In genomic region chr1:171412001-171412441, GRCm38 (mm10) we compare ENCODE assay signal across 8 mouse cellular contexts. TPM values are rescaled to one million over a fixed set of nuclear protein-coding genes. Genes with fewer than 3 reads are reported as not detected.
DNase-seq lines count a peak whose midpoint lies in the region; ATAC-seq and TF ChIP-seq lines count a peak whose summit lies in the region.

No protein-coding gene starts in this region.

- peaks cover 9% of the 10 kb centered on the region; the same call in 1 of the 2 replicates for H3K4me1 ChIP-seq in forebrain, embryonic 14.5 days (ENCODE audit: control insufficient read depth, insufficient read depth, low read length)
- H3K4me1 ChIP-seq in liver, embryonic 12.5 days, result peaks cover 30% of the 10 kb centered on the region

- H3K4me3 ChIP-seq in layer of hippocampus, adult 2 months, result peak overlapping the region; percentile 99
- peak overlapping the region; percentile 82 for H3K4me3 ChIP-seq in forebrain, embryonic 14.5 days (ENCODE audit: low read depth, low read length)
- peak overlapping the region; percentile 93 for H3K4me3 ChIP-seq in liver, embryonic 12.5 days

- no peak for DNase-seq in layer of hippocampus, adult 2 months (ENCODE audit: low spot score in 2 of 2)
- DNase-seq in layer of hippocampus, adult 9-10 months (ENCODE audit: low spot score), result no peak
- DNase-seq in adrenal gland, postnatal 36 days, result peak; percentile 20 to 44
- peak; percentile 83 for DNase-seq in forebrain, embryonic 14.5 days (ENCODE audit: low spot score)
- peak; percentile 31 for DNase-seq in hindlimb bud, embryonic 11.5 days (ENCODE audit: extremely low spot score, low read depth, low spot score)
- peak; percentile 34 to 54 for DNase-seq in thymus, adult 18-20 months

- peak overlapping the region; percentile 55 for H3K4me2 ChIP-seq in forebrain, embryonic 14.5 days (ENCODE audit: low read length)
- H3K4me2 ChIP-seq in liver, embryonic 12.5 days, result peak overlapping the region; percentile 78

- peak overlapping the region; percentile 99 for H3K27ac ChIP-seq in layer of hippocampus, adult 2 months
- H3K27ac ChIP-seq in forebrain, embryonic 14.5 days (ENCODE audit: low read depth, low read length), result peak overlapping the region; percentile 94
- peak overlapping the region; percentile 82 for H3K27ac ChIP-seq in liver, embryonic 12.5 days

- ATAC-seq in forebrain, embryonic 14.5 days, result peak; percentile 56
- ATAC-seq in liver, embryonic 12.5 days, result 0 out of 2 replicates have a peak, but pooled peaks have one; percentile 22
- peak; percentile 38 for ATAC-seq in monocyte, adult 5-6 weeks (replicated peaks; ENCODE audit: insufficient number of reproducible peaks, low FRiP score, low TSS enrichment, poor library complexity, severe bottlenecking)

- H3K9me3 ChIP-seq in forebrain, embryonic 14.5 days (replicated peaks; ENCODE audit: control insufficient read depth, low read length), result no peaks in the 10 kb centered on the region
- no peaks in the 10 kb centered on the region for H3K9me3 ChIP-seq in liver, embryonic 12.5 days (replicated peaks)

- peaks cover 20% of the 10 kb centered on the region for H3K36me3 ChIP-seq in forebrain, embryonic 14.5 days (ENCODE audit: control insufficient read depth, insufficient read depth, low read length)
- H3K36me3 ChIP-seq in liver, embryonic 12.5 days, result peaks cover 26% of the 10 kb centered on the region

- under 1% methylated on average over 20 of the region's 20 CpGs for WGBS in forebrain, embryonic 14.5 days
- WGBS in liver, embryonic 12.5 days (ENCODE audit: insufficient replicate concordance), result 1% methylated on average over 20 of the region's 20 CpGs

- no peaks in the 10 kb centered on the region for H3K27me3 ChIP-seq in forebrain, embryonic 14.5 days (replicated peaks; ENCODE audit: control insufficient read depth, insufficient read depth, low read length)
- H3K27me3 ChIP-seq in liver, embryonic 12.5 days (replicated peaks), result peaks cover 22% of the 10 kb centered on the region; the same call in 1 of the 2 replicates

- peak overlapping the region; percentile 98 for H3K9ac ChIP-seq in forebrain, embryonic 14.5 days (ENCODE audit: low read length)
- H3K9ac ChIP-seq in liver, embryonic 12.5 days, result peak overlapping the region; percentile 92

- TF ChIP-seq CTCF in layer of hippocampus, adult 2 months (conservative IDR thresholded peaks at IDR 0.05), result peak; percentile 48

RNA-seq across cellular contexts. Expression of gene Usf1, which starts 0.9 kb away (rescaled TPM):
- total RNA-seq in layer of hippocampus, adult 2 months (2021), result 100 to 1,000 TPM; 126 to 128 TPM
- total RNA-seq in adrenal gland, postnatal 36 days (2021), result 10 to 100 TPM; 54.1 to 72.9 TPM
- 212 and 263 TPM in 2 replicates for polyA plus RNA-seq in forebrain, embryonic 14.5 days (2014; fragmentation: Nextera tagmentation; extraction: Ambion mirVana)
- 27.5 and 28.7 TPM in 2 replicates for polyA plus RNA-seq in liver, embryonic 12.5 days (2016; fragmentation: Nextera tagmentation; extraction: Ambion mirVana)
- total RNA-seq in monocyte, adult 5-6 weeks (2017), result 91.6 to 117 TPM (median 94.5 TPM) in 3 replicates

RNA-seq across cellular contexts. Expression of gene Tstd1, which starts 6.7 kb away (rescaled TPM):
- 1 to 10 TPM; 4.1 to 5.6 TPM for total RNA-seq in layer of hippocampus, adult 2 months (2021)
- 1 to 10 TPM; 1.3 to 3.6 TPM for total RNA-seq in adrenal gland, postnatal 36 days (2021)
- polyA plus RNA-seq in forebrain, embryonic 14.5 days (2014; fragmentation: Nextera tagmentation; extraction: Ambion mirVana), result 4.5 and 4.8 TPM in 2 replicates
- polyA plus RNA-seq in liver, embryonic 12.5 days (2016; fragmentation: Nextera tagmentation; extraction: Ambion mirVana), result 3.1 TPM in 2 replicates
- total RNA-seq in monocyte, adult 5-6 weeks (2017), result 3.9 to 9.0 TPM (median 4.9 TPM) in 3 replicates

RNA-seq across cellular contexts. Expression of gene Arhgap30, which starts 23.3 kb away (rescaled TPM):
- total RNA-seq in layer of hippocampus, adult 2 months (2021), result 1 to 10 TPM; 1.9 to 2.2 TPM
- 1 to 10 TPM; 2.6 to 3.6 TPM for total RNA-seq in adrenal gland, postnatal 36 days (2021)
- 0.28 and 0.39 TPM in 2 replicates for polyA plus RNA-seq in forebrain, embryonic 14.5 days (2014; fragmentation: Nextera tagmentation; extraction: Ambion mirVana)
- 4.7 and 5.3 TPM in 2 replicates for polyA plus RNA-seq in liver, embryonic 12.5 days (2016; fragmentation: Nextera tagmentation; extraction: Ambion mirVana)
- total RNA-seq in monocyte, adult 5-6 weeks (2017), result 328 to 413 TPM (median 376 TPM) in 3 replicates

RNA-seq across cellular contexts. Expression of gene F11r, which starts 25.3 kb away (rescaled TPM):
- 1 to 10 TPM; 5.7 to 6.9 TPM for total RNA-seq in layer of hippocampus, adult 2 months (2021)
- 10 to 100 TPM; 39.7 to 51.0 TPM for total RNA-seq in adrenal gland, postnatal 36 days (2021)
- polyA plus RNA-seq in forebrain, embryonic 14.5 days (2014; fragmentation: Nextera tagmentation; extraction: Ambion mirVana), result 3.0 and 6.9 TPM in 2 replicates
- polyA plus RNA-seq in liver, embryonic 12.5 days (2016; fragmentation: Nextera tagmentation; extraction: Ambion mirVana), result 28.2 and 28.9 TPM in 2 replicates
- total RNA-seq in monocyte, adult 5-6 weeks (2017), result 3.5 to 8.6 TPM (median 4.5 TPM) in 3 replicates

RNA-seq across cellular contexts. Expression of gene Nectin4, which starts 42.1 kb away (rescaled TPM):
- total RNA-seq in layer of hippocampus, adult 2 months (2021), result 1 to 10 TPM; 5.1 to 6.1 TPM
- total RNA-seq in adrenal gland, postnatal 36 days (2021), result under 1 TPM; 0.23 TPM
- polyA plus RNA-seq in forebrain, embryonic 14.5 days (2014; fragmentation: Nextera tagmentation; extraction: Ambion mirVana), result 0.11 and 0.32 TPM in 2 replicates
- polyA plus RNA-seq in liver, embryonic 12.5 days (2016; fragmentation: Nextera tagmentation; extraction: Ambion mirVana), result 0.06 and 0.13 TPM in 2 replicates
- 2.0 to 3.9 TPM (median 2.5 TPM) in 3 replicates for total RNA-seq in monocyte, adult 5-6 weeks (2017)

Comparison
In these comparisons a context has a peak if more than half of its experiments do, and no peak if none do; other contexts are left out.
1. DNase-seq: peak in adrenal gland, postnatal 36 days (2 of 2), forebrain, embryonic 14.5 days (single experiment), hindlimb bud, embryonic 11.5 days (single experiment) and thymus, adult 18-20 months (2 of 2); none in layer of hippocampus, adult 2 months (0 of 2) and layer of hippocampus, adult 9-10 months (single experiment).
2. RNA of gene Arhgap30, which starts 23.3 kb away (total RNA-seq): 328 to 413 TPM in monocyte, adult 5-6 weeks; 2.6 to 3.6 TPM in adrenal gland, postnatal 36 days and 1.9 to 2.2 TPM in layer of hippocampus, adult 2 months; every median in the first group is over 10 times any median in the second.
3. Peak in every context shown above with its lines, with median percentiles within 50 percentile points of each other: H3K27ac ChIP-seq, H3K4me3 ChIP-seq and ATAC-seq.